Mouse (Mus musculus): Measurements from ENCODE around the gene Tbc1d24.

DNA sequence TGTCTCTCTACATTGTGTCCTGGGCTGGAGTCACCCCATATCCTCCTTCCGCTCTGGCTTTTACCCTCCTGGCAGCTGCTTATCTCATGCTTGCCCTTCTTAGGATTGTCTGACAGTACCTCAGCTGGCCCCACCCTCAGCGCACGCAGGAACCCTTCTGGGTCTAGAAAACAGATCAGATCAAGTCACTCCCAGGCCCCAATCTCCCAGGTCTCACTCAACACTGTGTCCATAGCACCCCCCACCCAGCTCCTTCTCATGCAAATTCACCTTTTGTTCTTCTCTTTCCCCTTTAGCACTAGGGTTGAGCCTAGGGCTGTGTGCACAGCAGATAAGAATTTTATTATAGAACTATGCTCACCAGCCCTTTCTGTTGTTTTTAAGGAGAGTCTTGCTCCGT is 2.3 kb downstream of the Tbc1d24 start:
- TF ChIP-seq EP300 (IDR thresholded peaks at IDR 0.05) = no peak
- no peak for TF ChIP-seq CTCF (IDR thresholded peaks at IDR 0.05)

Measured in lung, postnatal 0 days (tissue).